Mouse (Mus musculus) forebrain, embryonic 13.5 days (tissue): Measurements from ENCODE around the gene Tenm3. TPM values are rescaled to one million over a fixed set of nuclear protein-coding genes. Genes with fewer than 3 reads are reported as not detected.

ENCODE experiments used
- ATAC-seq: fragments of 200-750 bp; cut with Nextera tagmentation; 2 replicates; pipeline ENCODE4 v1.8.0; 2017
- H3K27ac ChIP-seq: fragments of 300-500 bp; sonication (generic); 2 replicates; pipeline ENCODE4 v1.5.1; 2015; ENCODE audit warnings: inconsistent platforms, mild to moderate bottlenecking, moderate library complexity
- H3K27me3 ChIP-seq: fragments of 300-500 bp; sonication (generic); 2 replicates; pipeline ENCODE4 v1.6.1; 2015; ENCODE audit warnings: mild to moderate bottlenecking, inconsistent platforms
- H3K36me3 ChIP-seq: fragments of 300-500 bp; sonication (generic); 2 replicates; pipeline ENCODE4 v1.6.1; 2015; ENCODE audit warnings: mild to moderate bottlenecking, inconsistent platforms; ENCODE audit not compliant: poor library complexity, severe bottlenecking
- H3K4me1 ChIP-seq: fragments of 300-500 bp; sonication (generic); 2 replicates; pipeline ENCODE4 v1.6.1; 2015; ENCODE audit warnings: inconsistent platforms
- H3K4me2 ChIP-seq: fragments of 300-500 bp; sonication (generic); 2 replicates; pipeline ENCODE4 v1.6.1; 2015; ENCODE audit warnings: inconsistent platforms, mild to moderate bottlenecking, moderate library complexity
- H3K4me3 ChIP-seq: fragments of 300-500 bp; sonication (generic); 2 replicates; pipeline ENCODE4 v1.5.1; 2015; ENCODE audit warnings: mild to moderate bottlenecking, inconsistent platforms
- H3K9ac ChIP-seq: fragments of 300-500 bp; sonication (generic); 2 replicates; pipeline ENCODE4 v1.6.1; 2015; ENCODE audit warnings: mild to moderate bottlenecking, inconsistent platforms
- H3K9me3 ChIP-seq: fragments of 300-500 bp; sonication (generic); replicated peaks from 2 replicates; pipeline ENCODE4 v1.6.1; 2016; ENCODE audit warnings: inconsistent platforms
- WGBS: fragments of 180-500 bp; shearing (Covaris S2); methylation state at CpG from one replicate; pipeline ENCODE4 v1.1.7; 2015; 5-methylcytosine and 5-hydroxymethylcytosine counted together
- polyA plus RNA-seq: library from polyadenylated mRNA; unstranded; fragments of >200 nt; fragmentation: Nextera tagmentation; extraction: Ambion mirVana; gene quantifications from 2 replicates; pipeline ENCODE4 v1.2.1, GENCODE M21; 2015

The Tenm3 gene
- polyA plus RNA-seq, 1 experiment from 2014 or later, result 20.6 TPM

- Histone ChIP-seq H3K9ac (no peak overlapping the region), H3K36me3 (no peaks in the 10 kb centered on the region), H3K4me3 (no peak overlapping the region), H3K27ac (no peak overlapping the region), H3K9me3 (no peaks in the 10 kb centered on the region), H3K4me1 (no peaks in the 10 kb centered on the region), H3K27me3 (no peaks in the 10 kb centered on the region), H3K4me2 (no peak overlapping the region)
- 82% methylated on average over 9 of the region's 9 CpGs for WGBS
- no peak for ATAC-seq
Observed at GRCm38 (mm10) chr8:48560227-48560626, 283.5 kb downstream of the Tenm3 start.

GRCm38 (mm10) chr8:48555546-48556141, 288.1 kb downstream of the Tenm3 start:
- ATAC-seq, result peak; percentile 85
- Histone ChIP-seq H3K4me2 (peak overlapping the region; percentile 87), H3K27ac (peak overlapping the region; percentile 93), H3K27me3 (no peaks in the 10 kb centered on the region), H3K9me3 (no peaks in the 10 kb centered on the region), H3K4me1 (peaks cover 11% of the 10 kb centered on the region), H3K36me3 (no peaks in the 10 kb centered on the region), H3K4me3 (peak overlapping the region; percentile 79), H3K9ac (peak overlapping the region; percentile 87)
- WGBS, result 0% methylated on average over 51 of the region's 55 CpGs

GRCm38 (mm10) chr8:48554762-48555545, 288.8 kb downstream of the Tenm3 start:
- no peaks in the 10 kb centered on the region for H3K9me3 ChIP-seq
- H3K27ac ChIP-seq, result peak overlapping the region; percentile 93
- H3K27me3 ChIP-seq, result no peaks in the 10 kb centered on the region
- under 1% methylated on average over 61 of the region's 86 CpGs for WGBS
- peak overlapping the region; percentile 87 for H3K4me2 ChIP-seq
- H3K4me1 ChIP-seq, result peaks cover 18% of the 10 kb centered on the region
- peak; percentile 97 for ATAC-seq
- H3K4me3 ChIP-seq, result peak overlapping the region; percentile 79
- no peaks in the 10 kb centered on the region for H3K36me3 ChIP-seq
- H3K9ac ChIP-seq, result peak overlapping the region; percentile 87

GRCm38 (mm10) chr8:48553791-48554288, 289.9 kb downstream of the Tenm3 start:
- H3K27ac ChIP-seq, result peak overlapping the region; percentile 57
- ATAC-seq, result no peak

GRCm38 (mm10) chr8:48552306-48552705, 291.4 kb downstream of the Tenm3 start:
- no peaks in the 10 kb centered on the region for H3K27me3 ChIP-seq
- no peaks in the 10 kb centered on the region for H3K36me3 ChIP-seq
- H3K9ac ChIP-seq, result no peak overlapping the region
- 5% methylated on average over 2 of the region's 2 CpGs for WGBS
- no peak for ATAC-seq
- peak overlapping the region; percentile 17 for H3K4me2 ChIP-seq
- H3K4me1 ChIP-seq, result peaks cover 20% of the 10 kb centered on the region
- H3K9me3 ChIP-seq, result no peaks in the 10 kb centered on the region
- no peak overlapping the region for H3K4me3 ChIP-seq
- no peak overlapping the region for H3K27ac ChIP-seq

More at GRCm38 (mm10) chr8:48553791-48554288, 289.9 kb downstream of the Tenm3 start:
- under 1% methylated on average over 9 of the region's 9 CpGs for WGBS
- Histone ChIP-seq H3K4me3 (peak overlapping the region; percentile 79), H3K9me3 (no peaks in the 10 kb centered on the region), H3K4me2 (peak overlapping the region; percentile 87), H3K4me1 (peaks cover 20% of the 10 kb centered on the region), H3K9ac (peak overlapping the region; percentile 87), H3K36me3 (no peaks in the 10 kb centered on the region), H3K27me3 (no peaks in the 10 kb centered on the region)

GRCm38 (mm10) chr8:48551370-48551769, 292.4 kb downstream of the Tenm3 start:
- ATAC-seq, result no peak
- no peak overlapping the region for H3K27ac ChIP-seq
- no peaks in the 10 kb centered on the region for H3K27me3 ChIP-seq
- no peak overlapping the region for H3K9ac ChIP-seq
- no peak overlapping the region for H3K4me2 ChIP-seq
- peaks cover 20% of the 10 kb centered on the region for H3K4me1 ChIP-seq
- no peaks in the 10 kb centered on the region for H3K9me3 ChIP-seq
- H3K36me3 ChIP-seq, result no peaks in the 10 kb centered on the region
- 48% methylated on average over 5 of the region's 5 CpGs for WGBS
- no peak overlapping the region for H3K4me3 ChIP-seq

GRCm38 (mm10) chr8:48548908-48549307, 294.8 kb downstream of the Tenm3 start:
- no peak overlapping the region for H3K9ac ChIP-seq
- H3K4me3 ChIP-seq, result no peak overlapping the region
- 90% methylated on average over 9 of the region's 9 CpGs for whole genome bisulfite sequencing
- ATAC-seq, result no peak
- H3K4me1 ChIP-seq, result peaks cover 20% of the 10 kb centered on the region
- H3K36me3 ChIP-seq, result no peaks in the 10 kb centered on the region
- no peaks in the 10 kb centered on the region for H3K27me3 ChIP-seq
- H3K9me3 ChIP-seq, result no peaks in the 10 kb centered on the region
- H3K4me2 ChIP-seq, result no peak overlapping the region
- no peak overlapping the region for H3K27ac ChIP-seq

- H3K4me3 ChIP-seq, result no peak overlapping the region
- H3K36me3 ChIP-seq, result no peaks in the 10 kb centered on the region
- no peaks in the 10 kb centered on the region for H3K9me3 ChIP-seq
- H3K27me3 ChIP-seq, result no peaks in the 10 kb centered on the region
- peaks cover 15% of the 10 kb centered on the region for H3K4me1 ChIP-seq
- no peak overlapping the region for H3K4me2 ChIP-seq
- no peak overlapping the region for H3K9ac ChIP-seq
- no peak overlapping the region for H3K27ac ChIP-seq
- ATAC-seq, result no peak
- 83% methylated on average over 5 of the region's 5 CpGs for WGBS
Observed at GRCm38 (mm10) chr8:48545631-48546030, 298.1 kb downstream of the Tenm3 start.

- H3K4me3 ChIP-seq, result no peak overlapping the region
- H3K4me1 ChIP-seq, result peaks cover 7% of the 10 kb centered on the region
- no peak for ATAC-seq
- no peaks in the 10 kb centered on the region for H3K36me3 ChIP-seq
- no peaks in the 10 kb centered on the region for H3K27me3 ChIP-seq
- 59% methylated on average over 7 of the region's 7 CpGs for WGBS
- no peak overlapping the region for H3K27ac ChIP-seq
- H3K9ac ChIP-seq, result no peak overlapping the region
- no peak overlapping the region for H3K4me2 ChIP-seq
- no peaks in the 10 kb centered on the region for H3K9me3 ChIP-seq
Observed at GRCm38 (mm10) chr8:48544840-48545239, 298.9 kb downstream of the Tenm3 start.

- H3K9ac ChIP-seq, result no peak overlapping the region
- H3K4me3 ChIP-seq, result no peak overlapping the region
- H3K36me3 ChIP-seq, result no peaks in the 10 kb centered on the region
- no peak for ATAC-seq
- no peaks in the 10 kb centered on the region for H3K27me3 ChIP-seq
- H3K27ac ChIP-seq, result no peak overlapping the region
- no peak overlapping the region for H3K4me2 ChIP-seq
- no peaks in the 10 kb centered on the region for H3K9me3 ChIP-seq
- 70% methylated on average over 17 of the region's 17 CpGs for WGBS
- H3K4me1 ChIP-seq, result peaks cover 6% of the 10 kb centered on the region; the same call in 1 of the 2 replicates
Observed at GRCm38 (mm10) chr8:48542141-48542540, 301.6 kb downstream of the Tenm3 start.

GRCm38 (mm10) chr8:48540894-48541293, 302.9 kb downstream of the Tenm3 start:
- Histone ChIP-seq H3K9me3 (no peaks in the 10 kb centered on the region), H3K27me3 (no peaks in the 10 kb centered on the region), H3K4me2 (no peak overlapping the region), H3K4me1 (peaks cover 6% of the 10 kb centered on the region; the same call in 1 of the 2 replicates), H3K27ac (no peak overlapping the region), H3K36me3 (no peaks in the 10 kb centered on the region), H3K4me3 (no peak overlapping the region), H3K9ac (no peak overlapping the region)
- WGBS, result 37% methylated on average over 8 of the region's 8 CpGs
- ATAC-seq, result no peak

GRCm38 (mm10) chr8:48535833-48536232, 307.9 kb downstream of the Tenm3 start:
- Histone ChIP-seq H3K27me3 (no peaks in the 10 kb centered on the region), H3K4me3 (no peak overlapping the region), H3K4me2 (no peak overlapping the region), H3K9ac (no peak overlapping the region), H3K27ac (no peak overlapping the region), H3K4me1 (no peaks in the 10 kb centered on the region; the same call in 1 of the 2 replicates), H3K9me3 (no peaks in the 10 kb centered on the region), H3K36me3 (0 out of 2 replicates have a peak, but pooled peaks cover 5% of the 10 kb centered on the region)
- WGBS, result 93% methylated on average over 3 of the region's 3 CpGs
- ATAC-seq, result no peak
